Mouse (Mus musculus) CH12.LX (cell line): ENCODE results near the gene Ror1. TPM values are rescaled to one million over a fixed set of nuclear protein-coding genes. Genes with fewer than 3 reads are reported as not detected.

Source experiments
- DNase-seq: peaks from one replicate; pipeline ENCODE4 v3.0.0-alpha.2; 2013; ENCODE audit errors: extremely low read depth
- H3K27ac ChIP-seq: 2 replicates; pipeline ENCODE4 v1.5.1; 2012; ENCODE audit warnings: low read depth, mild to moderate bottlenecking, control low read depth, moderate library complexity; ENCODE audit not compliant: insufficient read depth
- H3K27me3 ChIP-seq: replicated peaks from 2 replicates; pipeline ENCODE3; 2012; ENCODE audit warnings: inconsistent platforms
- H3K36me3 ChIP-seq, 2 experiments: replicated peaks in 1 of 2; 2 replicates each; pipeline versions ENCODE3 to v1.6.1; 2012; ENCODE audit warnings: inconsistent platforms in 1 of 2, low read length in 1 of 2, mild to moderate bottlenecking in 1 of 2, mixed read lengths in 1 of 2, moderate library complexity in 1 of 2; ENCODE audit not compliant: control insufficient read depth in 1 of 2, insufficient read depth in 1 of 2
- H3K4me1 ChIP-seq, 2 experiments: 2 replicates each; pipeline ENCODE4 v1.6.1; 2012; ENCODE audit warnings: inconsistent platforms in 1 of 2, moderate library complexity in 1 of 2; ENCODE audit not compliant: insufficient read depth in 2 of 2, control insufficient read depth in 1 of 2
- H3K4me2 ChIP-seq: 2 replicates; pipeline ENCODE4 v1.6.1; 2012; ENCODE audit warnings: low read depth, mild to moderate bottlenecking, control low read depth; ENCODE audit not compliant: poor library complexity, insufficient read depth, severe bottlenecking
- H3K4me3 ChIP-seq, 3 experiments: fragments of 150-350 bp in 1 of 3; sonication (generic) in 1 of 3; replicated peaks in 1 of 3; 2 replicates each; pipeline versions ENCODE3 to v1.5.1; 2011 to 2012; ENCODE audit warnings: low read depth in 2 of 3, low read length in 2 of 3, mild to moderate bottlenecking in 2 of 3, moderate library complexity in 2 of 3, control low read depth in 1 of 3, improper control_type of control experiment in 1 of 3, inconsistent platforms in 1 of 3, mixed read lengths in 1 of 3; ENCODE audit not compliant: poor library complexity in 1 of 3
- H3K79me2 ChIP-seq: replicated peaks from 2 replicates; pipeline ENCODE4 v1.6.1; 2012; ENCODE audit warnings: mild to moderate bottlenecking, moderate library complexity; ENCODE audit not compliant: control insufficient read depth, poor library complexity, insufficient read depth, severe bottlenecking; ENCODE audit errors: extremely low read depth
- H3K9ac ChIP-seq: 2 replicates; pipeline ENCODE4 v1.6.1; 2012; ENCODE audit warnings: low read depth, mild to moderate bottlenecking, control low read depth, moderate library complexity; ENCODE audit not compliant: insufficient read depth
- H3K9me3 ChIP-seq: replicated peaks from 2 replicates; pipeline ENCODE3; 2012; ENCODE audit warnings: low read length, inconsistent platforms, mixed read lengths
- BHLHE40 ChIP-seq: IDR thresholded peaks from 2 replicates; pipeline ENCODE4 v1.6.1; 2011; ENCODE audit warnings: mild to moderate bottlenecking, low read depth, low read length, improper control_type of control experiment
- CHD1 ChIP-seq: IDR thresholded peaks from 2 replicates; pipeline ENCODE4 v1.6.1; 2012; ENCODE audit warnings: low read depth, low read length, improper control_type of control experiment, inconsistent platforms
- EP300 ChIP-seq: IDR thresholded peaks from 2 replicates; pipeline ENCODE4 v1.6.1; 2011; ENCODE audit warnings: low read length, improper control_type of control experiment
- HCFC1 ChIP-seq: IDR thresholded peaks from 2 replicates; pipeline ENCODE4 v1.6.1; 2012; ENCODE audit warnings: low read depth, mild to moderate bottlenecking, inconsistent platforms, low read length, improper control_type of control experiment
- IRF4 ChIP-seq: IDR thresholded peaks from 2 replicates; pipeline ENCODE4 v1.6.1; 2014; ENCODE audit warnings: low read depth, mild to moderate bottlenecking, inconsistent platforms, low read length, improper control_type of control experiment
- JUND ChIP-seq: conservative IDR thresholded peaks from 2 replicates; pipeline ENCODE4 v1.6.1; 2011; ENCODE audit warnings: low read depth, low read length, improper control_type of control experiment
- MAFK ChIP-seq: IDR thresholded peaks from 2 replicates; pipeline ENCODE4 v1.6.1; 2011; ENCODE audit warnings: low read length, improper control_type of control experiment; ENCODE audit not compliant: insufficient replicate concordance
- MEF2A ChIP-seq: IDR thresholded peaks from 2 replicates; pipeline ENCODE4 v1.6.1; 2014; ENCODE audit warnings: low read depth, mild to moderate bottlenecking, inconsistent platforms, low read length, improper control_type of control experiment, borderline replicate concordance
- POLR2A ChIP-seq: IDR thresholded peaks from 2 replicates; pipeline ENCODE4 v1.6.1; 2011; ENCODE audit warnings: low read depth, mild to moderate bottlenecking, improper control_type of control experiment, low read length
- POLR2AphosphoS2 ChIP-seq: IDR thresholded peaks from 2 replicates; pipeline ENCODE4 v1.6.1; 2011; ENCODE audit warnings: low read depth, low read length, improper control_type of control experiment
- RAD21 ChIP-seq: IDR thresholded peaks from 2 replicates; pipeline ENCODE4 v1.6.1; 2011; ENCODE audit warnings: low read depth, mild to moderate bottlenecking, low read length, improper control_type of control experiment, moderate library complexity
- RCOR1 ChIP-seq: conservative IDR thresholded peaks from 2 replicates; pipeline ENCODE4 v1.6.1; 2012; ENCODE audit warnings: low read depth, mild to moderate bottlenecking, inconsistent platforms, low read length, improper control_type of control experiment
- SMC3 ChIP-seq: IDR thresholded peaks from 2 replicates; pipeline ENCODE4 v1.6.1; 2011; ENCODE audit warnings: low read depth, low read length, improper control_type of control experiment
- TBP ChIP-seq: conservative IDR thresholded peaks from 2 replicates; pipeline ENCODE4 v1.6.1; 2011; ENCODE audit warnings: low read depth, low read length, improper control_type of control experiment
- TCF12 ChIP-seq: IDR thresholded peaks from 2 replicates; pipeline ENCODE4 v1.6.1; 2014; ENCODE audit warnings: low read depth, mild to moderate bottlenecking, inconsistent platforms, low read length, improper control_type of control experiment
- UBTF ChIP-seq: IDR thresholded peaks from 2 replicates; pipeline ENCODE4 v1.6.1; 2012; ENCODE audit warnings: low read depth, mild to moderate bottlenecking, inconsistent platforms, low read length, improper control_type of control experiment, moderate library complexity
- ZC3H11A ChIP-seq: IDR thresholded peaks from 2 replicates; pipeline ENCODE4 v1.6.1; 2012; ENCODE audit warnings: low read depth, mild to moderate bottlenecking, inconsistent platforms, low read length, improper control_type of control experiment
- ZKSCAN1 ChIP-seq: IDR thresholded peaks from 2 replicates; pipeline ENCODE4 v1.6.1; 2012; ENCODE audit warnings: low read depth, inconsistent platforms, low read length, improper control_type of control experiment, borderline replicate concordance
- ZMIZ1 ChIP-seq: IDR thresholded peaks from 2 replicates; pipeline ENCODE4 v1.6.1; 2012; ENCODE audit warnings: low read depth, mild to moderate bottlenecking, inconsistent platforms, low read length, improper control_type of control experiment
- ZNF384 ChIP-seq: IDR thresholded peaks from 2 replicates; pipeline ENCODE4 v1.6.1; 2012; ENCODE audit warnings: low read depth, low read length, improper control_type of control experiment, inconsistent platforms
- dilution Hi-C: fragments of 300-500 bp; cut with MboI; formaldehyde crosslinking; loops from 2 replicates; pipeline ENCODE4 v1.14.3; 2020; ENCODE audit warnings: low sequenced_read_pairs; ENCODE audit not compliant: extremely low pct_unique_long_range_greater_than_20kb, extremely low pct_ligation_motif_present
- in situ Hi-C: fragments of 300-500 bp; cut with MboI; formaldehyde crosslinking; loops from 3 replicates; pipeline ENCODE4 v1.14.3; 2019; ENCODE audit warnings: low sequenced_read_pairs, low pct_ligation_motif_present, low pct_unique_long_range_greater_than_20kb, mixed read lengths
- polyA plus RNA-seq: library from polyadenylated mRNA; unstranded; fragments of >175 nt; gene quantifications from 2 replicates; pipeline ENCODE4 v1.2.1, GENCODE M21; 2012; ENCODE audit warnings: low read depth; ENCODE audit not compliant: insufficient read length
- total RNA-seq, 2 experiments: library from RNA; depleted of rRNA; stranded (reverse); fragments of 300-350 nt in 1 of 2; fragments of >200 nt in 1 of 2; gene quantifications; 2 replicates each; pipeline ENCODE4 v1.2.3; 2012 to 2014

Ror1 gene
- total and polyA plus RNA-seq, 3 experiments: not detected

GRCm38 (mm10) chr4:100130771-100131475, 35.3 kb downstream of the Ror1 start:
- H3K4me1 ChIP-seq: no peaks in the 10 kb centered on the region
- H3K9me3 ChIP-seq: no peaks in the 10 kb centered on the region
- H3K36me3 ChIP-seq: no peaks in the 10 kb centered on the region
- in situ Hi-C loops (no loop called here), dilution Hi-C loops (no loop called here)
- H3K9ac ChIP-seq: no peak overlapping the region
- H3K4me3 ChIP-seq: no peak overlapping the region
- no peak for DNase-seq
- no peaks in the 10 kb centered on the region for H3K79me2 ChIP-seq
- no peak overlapping the region for H3K4me2 ChIP-seq
- TF ChIP-seq TCF12: no peak
- no peak for TF ChIP-seq RAD21
- TF ChIP-seq IRF4: no peak
- no peak for TF ChIP-seq POLR2A
- no peak for TF ChIP-seq UBTF
- no peak for TF ChIP-seq HCFC1
- TF ChIP-seq ZC3H11A: no peak
- H3K27ac ChIP-seq: no peak overlapping the region
- peaks cover 7% of the 10 kb centered on the region for H3K27me3 ChIP-seq

- Histone ChIP-seq H3K27me3 (peaks cover 6% of the 10 kb centered on the region), H3K9me3 (no peaks in the 10 kb centered on the region), H3K79me2 (no peaks in the 10 kb centered on the region), H3K36me3 (no peaks in the 10 kb centered on the region), H3K4me3 (no peak overlapping the region), H3K9ac (no peak overlapping the region), H3K27ac (no peak overlapping the region), H3K4me1 (no peaks in the 10 kb centered on the region), H3K4me2 (no peak overlapping the region)
- no peak for DNase-seq
- dilution Hi-C loops: no loop called here
- in situ Hi-C loops: no loop called here
- TF ChIP-seq CHD1 (no peak), MAFK (no peak), EP300 (no peak), POLR2AphosphoS2 (no peak), IRF4 (no peak), TBP (no peak), RCOR1 (no peak)
Observed at GRCm38 (mm10) chr4:100131488-100131887, 35.9 kb downstream of the Ror1 start.

- no peak overlapping the region for H3K4me2 ChIP-seq
Observed at GRCm38 (mm10) chr4:100132261-100132660, 36.7 kb downstream of the Ror1 start.

More at GRCm38 (mm10) chr4:100132261-100132660, 36.7 kb downstream of the Ror1 start:
- Histone ChIP-seq H3K79me2 (no peaks in the 10 kb centered on the region), H3K27ac (no peak overlapping the region), H3K4me1 (no peaks in the 10 kb centered on the region), H3K9ac (no peak overlapping the region), H3K36me3 (no peaks in the 10 kb centered on the region), H3K27me3 (peaks cover 6% of the 10 kb centered on the region), H3K4me3 (no peak overlapping the region), H3K9me3 (no peaks in the 10 kb centered on the region)
- dilution Hi-C loops (no loop called here), in situ Hi-C loops (no loop called here)
- no peak for TF ChIP-seq IRF4
- no peak for TF ChIP-seq JUND
- no peak for TF ChIP-seq TBP
- TF ChIP-seq RCOR1: no peak
- no peak for TF ChIP-seq HCFC1
- TF ChIP-seq ZMIZ1: no peak
- no peak for TF ChIP-seq MEF2A
- no peak for TF ChIP-seq ZKSCAN1
- no peak for TF ChIP-seq ZNF384
- TF ChIP-seq BHLHE40: no peak
- no peak for TF ChIP-seq POLR2AphosphoS2
- TF ChIP-seq SMC3: no peak
- TF ChIP-seq RAD21: no peak
- no peak for DNase-seq
